Mouse (Mus musculus) spleen, adult 2 months (tissue): ENCODE measurements around the gene Rab42.

Experiments used
- CTCF ChIP-seq: fragments of 200-500 bp; IDR thresholded peaks from 2 replicates; pipeline ENCODE4 v1.5.1; 2011; ENCODE audit warnings: mild to moderate bottlenecking, inconsistent platforms; ENCODE audit not compliant: insufficient read depth, insufficient read length, insufficient replicate concordance; ENCODE audit errors: extremely low read depth
- POLR2A ChIP-seq: fragments of 200-500 bp; IDR thresholded peaks from 2 replicates; pipeline ENCODE4 v1.6.1; 2011; ENCODE audit warnings: low read depth, low read length, inconsistent platforms

- TF ChIP-seq POLR2A (no peak), CTCF (no peak)
Measured at GRCm38 (mm10) chr4:132312627-132313026, 9.4 kb upstream of the Rab42 start.
